Mouse (Mus musculus) embryonic facial prominence, embryonic 14.5 days (tissue): ENCODE data around the gene Usp4. TPM values are rescaled to one million over a fixed set of nuclear protein-coding genes. Genes with fewer than 3 reads are reported as not detected.

Experiments used
- ATAC-seq: fragments of 200-750 bp; cut with Nextera tagmentation; 2 replicates; pipeline ENCODE4 v1.8.0; 2017; ENCODE audit warnings: low read depth, moderate number of reproducible peaks, moderate TSS enrichment
- DNase-seq: peaks from one replicate; pipeline ENCODE4 v3.0.0-alpha.2; 2015; ENCODE audit warnings: low spot score
- H3K27ac ChIP-seq: fragments of 300-500 bp; sonication (generic); replicated peaks from 2 replicates; pipeline ENCODE4 v1.5.1; 2014; ENCODE audit warnings: low read depth, mild to moderate bottlenecking, low read length, moderate library complexity
- H3K27me3 ChIP-seq: fragments of 300-500 bp; sonication (generic); replicated peaks from 2 replicates; pipeline ENCODE4 v1.6.1; 2014; ENCODE audit warnings: low read length; ENCODE audit not compliant: control insufficient read depth, insufficient read depth
- H3K36me3 ChIP-seq: fragments of 300-500 bp; sonication (generic); 2 replicates; pipeline ENCODE4 v1.6.1; 2014; ENCODE audit warnings: low read length, mixed read lengths; ENCODE audit not compliant: control insufficient read depth, insufficient read depth
- H3K4me1 ChIP-seq: fragments of 300-500 bp; sonication (generic); 2 replicates; pipeline ENCODE4 v1.6.1; 2014; ENCODE audit warnings: antibody characterized with exemption, low read length; ENCODE audit not compliant: control insufficient read depth, insufficient read depth
- H3K4me2 ChIP-seq: fragments of 300-500 bp; sonication (generic); 2 replicates; pipeline ENCODE4 v1.6.1; 2014; ENCODE audit warnings: low read depth, mild to moderate bottlenecking, low read length, moderate library complexity, mixed read lengths
- H3K4me3 ChIP-seq: fragments of 300-500 bp; sonication (generic); 2 replicates; pipeline ENCODE4 v1.5.1; 2014; ENCODE audit warnings: low read depth, mild to moderate bottlenecking, low read length
- H3K9ac ChIP-seq: fragments of 300-500 bp; sonication (generic); 2 replicates; pipeline ENCODE4 v1.6.1; 2014; ENCODE audit warnings: low read depth, mild to moderate bottlenecking, low read length, moderate library complexity, mixed read lengths
- H3K9me3 ChIP-seq: fragments of 300-500 bp; sonication (generic); 2 replicates; pipeline ENCODE4 v1.6.1; 2016; ENCODE audit warnings: low read length; ENCODE audit not compliant: control insufficient read depth
- WGBS: fragments of 180-500 bp; shearing (Covaris S2); extraction: QIAGEN DNeasy Blood & Tissue Kit; methylation state at CpG from one replicate; pipeline ENCODE4 v1.1.7; 2014; 5-methylcytosine and 5-hydroxymethylcytosine counted together
- polyA plus RNA-seq: library from polyadenylated mRNA; unstranded; fragments of >200 nt; fragmentation: Nextera tagmentation; extraction: Ambion mirVana; gene quantifications from 2 replicates; pipeline ENCODE4 v1.2.1, GENCODE M21; 2014

The Usp4 gene
- polyA plus RNA-seq, 1 experiment from 2014 or later: 88.9 TPM

- ATAC-seq: no peak
- no peaks in the 10 kb centered on the region for H3K27me3 ChIP-seq
- 8% methylated on average over 14 of the region's 14 CpGs for WGBS
- H3K4me2 ChIP-seq: peak overlapping the region; percentile 84
- H3K9me3 ChIP-seq: no peaks in the 10 kb centered on the region
- H3K4me1 ChIP-seq: peaks cover 8% of the 10 kb centered on the region; the same call in 1 of the 2 replicates
- H3K27ac ChIP-seq: peak overlapping the region; percentile 92
- H3K4me3 ChIP-seq: peak overlapping the region; percentile 92
- H3K36me3 ChIP-seq: peaks cover 36% of the 10 kb centered on the region
- peak overlapping the region; percentile 80 for H3K9ac ChIP-seq
- no peak for DNase-seq
Observed at GRCm38 (mm10) chr9:108348290-108348680, 632 bp downstream of the Usp4 start.

DNA sequence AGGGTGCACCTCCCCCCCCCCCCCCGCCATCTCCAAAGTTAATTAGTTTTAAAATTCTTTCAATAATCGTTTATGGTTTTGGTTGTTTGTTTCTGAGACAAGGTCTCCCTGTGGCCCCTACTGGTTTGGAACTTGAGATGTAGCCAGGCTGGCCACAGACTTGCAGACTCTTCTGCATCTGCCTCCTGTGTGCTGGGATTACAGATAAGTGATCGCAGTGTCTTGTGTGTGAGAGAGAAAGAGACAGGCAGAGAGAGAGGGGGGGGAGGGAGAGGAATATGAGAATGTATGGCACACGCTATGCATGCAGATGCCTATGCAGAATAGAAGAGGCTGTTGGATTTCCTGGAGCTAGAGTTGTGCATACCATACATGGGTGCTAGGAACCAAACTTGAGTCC is 2.1 kb downstream of the Usp4 start:
- no peak overlapping the region for H3K4me3 ChIP-seq
- ATAC-seq: no peak
- no peak overlapping the region for H3K9ac ChIP-seq
- H3K4me1 ChIP-seq: peaks cover 8% of the 10 kb centered on the region; the same call in 1 of the 2 replicates
- H3K27me3 ChIP-seq: no peaks in the 10 kb centered on the region
- H3K9me3 ChIP-seq: no peaks in the 10 kb centered on the region
- no peak overlapping the region for H3K27ac ChIP-seq
- peaks cover 49% of the 10 kb centered on the region for H3K36me3 ChIP-seq
- DNase-seq: no peak
- 81% methylated on average over 4 of the region's 4 CpGs for WGBS
- no peak overlapping the region for H3K4me2 ChIP-seq

GRCm38 (mm10) chr9:108378234-108378633 is 30.6 kb downstream of the Usp4 start:
- Histone ChIP-seq H3K36me3 (peaks cover 96% of the 10 kb centered on the region), H3K4me2 (no peak overlapping the region), H3K4me3 (no peak overlapping the region), H3K9me3 (no peaks in the 10 kb centered on the region), H3K9ac (no peak overlapping the region), H3K27me3 (no peaks in the 10 kb centered on the region), H3K4me1 (no peaks in the 10 kb centered on the region), H3K27ac (no peak overlapping the region)
- whole genome bisulfite sequencing: 93% methylated on average over 9 of the region's 9 CpGs
- ATAC-seq: no peak
- DNase-seq: no peak

DNA sequence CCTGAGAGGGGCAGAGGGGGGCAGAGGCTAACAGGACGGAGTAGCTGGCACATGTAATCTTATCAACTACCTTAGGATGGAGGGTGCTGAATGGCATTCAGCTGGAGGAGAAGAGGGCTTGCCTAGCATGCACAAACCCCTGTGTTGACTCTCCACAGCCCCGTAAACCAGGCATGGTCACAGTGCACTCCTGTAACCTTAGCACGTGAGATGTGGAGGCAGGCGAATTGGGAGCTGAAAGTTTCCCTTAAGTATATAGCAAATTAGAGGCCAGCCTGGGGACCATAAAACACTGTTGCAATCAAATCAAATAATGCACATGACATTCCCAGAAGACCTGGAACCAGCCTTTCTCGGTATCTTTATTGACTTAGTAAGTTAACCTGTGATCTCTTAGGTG is 31.1 kb downstream of the Usp4 start:
- H3K27me3 ChIP-seq: no peaks in the 10 kb centered on the region
- no peak overlapping the region for H3K4me2 ChIP-seq
- ATAC-seq: no peak
- peaks cover 96% of the 10 kb centered on the region for H3K36me3 ChIP-seq
- DNase-seq: no peak
- H3K4me3 ChIP-seq: no peak overlapping the region
- no peaks in the 10 kb centered on the region for H3K4me1 ChIP-seq
- WGBS: 88% methylated on average over 5 of the region's 5 CpGs
- H3K9ac ChIP-seq: no peak overlapping the region
- H3K9me3 ChIP-seq: no peaks in the 10 kb centered on the region
- no peak overlapping the region for H3K27ac ChIP-seq

DNA sequence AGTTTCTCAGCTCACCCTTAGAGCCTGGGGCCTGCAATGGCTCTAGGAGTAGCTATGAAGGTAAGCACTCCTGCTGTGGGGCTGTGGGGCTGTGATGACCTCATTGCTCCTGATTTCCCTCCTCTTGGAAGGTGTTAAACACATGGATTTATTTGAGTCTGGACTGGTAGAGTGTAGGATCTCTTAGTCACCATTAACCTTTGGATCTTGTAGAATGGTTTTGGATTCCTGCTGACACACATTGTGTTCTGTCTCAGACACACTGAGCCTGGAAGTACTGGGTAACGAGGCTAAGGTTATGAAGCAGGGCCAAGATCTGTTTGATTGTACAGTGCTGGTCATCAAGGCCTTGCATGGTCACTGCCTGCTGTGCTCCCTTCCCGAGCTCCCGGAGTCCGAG is 31.6 kb downstream of the Usp4 start:
- H3K4me1 ChIP-seq: no peaks in the 10 kb centered on the region
- H3K36me3 ChIP-seq: peaks cover 96% of the 10 kb centered on the region
- H3K27ac ChIP-seq: no peak overlapping the region
- no peaks in the 10 kb centered on the region for H3K27me3 ChIP-seq
- H3K9me3 ChIP-seq: no peaks in the 10 kb centered on the region
- ATAC-seq: no peak
- DNase-seq: no peak
- H3K4me3 ChIP-seq: no peak overlapping the region
- 93% methylated on average over 4 of the region's 4 CpGs for WGBS
- H3K9ac ChIP-seq: no peak overlapping the region
- no peak overlapping the region for H3K4me2 ChIP-seq

DNA sequence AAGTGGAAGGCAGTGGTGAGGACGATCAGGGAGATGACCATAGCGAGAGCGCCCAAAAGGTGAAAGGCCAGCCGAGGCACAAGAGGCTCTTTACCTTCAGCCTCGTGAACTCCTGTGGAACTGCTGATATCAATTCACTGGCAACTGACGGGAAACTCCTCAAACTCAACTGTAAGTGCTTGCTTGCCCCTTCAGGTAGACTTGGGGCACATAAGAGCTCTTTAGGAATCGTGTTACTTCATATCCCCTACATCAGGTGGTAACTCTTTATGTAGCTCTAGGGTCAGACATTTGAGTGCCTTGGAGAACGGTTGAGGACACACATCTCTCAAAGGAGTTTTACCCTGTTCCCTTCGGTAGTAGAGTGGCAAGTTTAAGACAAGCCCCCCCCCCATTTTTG is 33.7 kb downstream of the Usp4 start:
- 92% methylated on average over 9 of the region's 9 CpGs for WGBS

DNA sequence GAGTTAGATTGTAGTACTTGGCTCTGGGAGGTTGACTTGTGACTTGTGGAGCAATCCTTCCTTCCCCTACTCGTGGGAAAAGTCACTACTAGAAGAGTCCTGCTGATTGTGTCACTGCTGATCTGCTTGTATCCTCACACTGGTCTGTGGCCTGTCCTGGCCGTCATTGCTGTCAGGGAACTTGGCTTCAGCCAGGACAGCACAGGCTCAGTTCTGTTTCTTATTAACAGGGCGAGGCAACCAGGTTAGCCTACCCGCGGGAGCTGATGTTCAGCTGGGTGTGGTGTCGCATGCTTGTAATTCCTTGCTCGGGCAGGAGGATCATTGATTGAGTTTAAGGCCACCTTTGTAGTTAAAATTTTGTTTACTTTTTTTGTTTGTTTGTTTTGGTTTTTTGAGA is 37.4 kb downstream of the Usp4 start:
- no peaks in the 10 kb centered on the region for H3K9me3 ChIP-seq
- ATAC-seq: no peak
- H3K27ac ChIP-seq: no peak overlapping the region
- no peaks in the 10 kb centered on the region for H3K4me1 ChIP-seq
- peaks cover 95% of the 10 kb centered on the region for H3K36me3 ChIP-seq
- H3K4me2 ChIP-seq: no peak overlapping the region
- WGBS: 58% methylated on average over 7 of the region's 7 CpGs
- no peak overlapping the region for H3K9ac ChIP-seq
- no peak for DNase-seq
- H3K4me3 ChIP-seq: no peak overlapping the region
- H3K27me3 ChIP-seq: no peaks in the 10 kb centered on the region

More for the DNA sequence above, 33.7 kb downstream of the Usp4 start:
- Histone ChIP-seq H3K27me3 (no peaks in the 10 kb centered on the region), H3K4me3 (no peak overlapping the region), H3K4me2 (no peak overlapping the region), H3K27ac (no peak overlapping the region), H3K9me3 (no peaks in the 10 kb centered on the region), H3K9ac (no peak overlapping the region), H3K36me3 (peaks cover 96% of the 10 kb centered on the region), H3K4me1 (no peaks in the 10 kb centered on the region)
- no peak for ATAC-seq
- DNase-seq: no peak

- 95% methylated on average over 4 of the region's 4 CpGs for WGBS
- ATAC-seq: no peak
Observed at GRCm38 (mm10) chr9:108386816-108387215, 39.2 kb downstream of the Usp4 start.

GRCm38 (mm10) chr9:108388601-108389000 is 40.9 kb downstream of the Usp4 start:
- Histone ChIP-seq H3K9me3 (no peaks in the 10 kb centered on the region), H3K4me2 (no peak overlapping the region), H3K27me3 (no peaks in the 10 kb centered on the region), H3K4me3 (no peak overlapping the region), H3K4me1 (no peaks in the 10 kb centered on the region), H3K36me3 (peaks cover 95% of the 10 kb centered on the region), H3K27ac (no peak overlapping the region), H3K9ac (no peak overlapping the region)
- no peak for DNase-seq
- WGBS: 82% methylated on average over 10 of the region's 10 CpGs
- ATAC-seq: no peak

More at GRCm38 (mm10) chr9:108386816-108387215, 39.2 kb downstream of the Usp4 start:
- no peak for DNase-seq
- Histone ChIP-seq H3K9ac (no peak overlapping the region), H3K4me3 (no peak overlapping the region), H3K27ac (no peak overlapping the region), H3K36me3 (peaks cover 95% of the 10 kb centered on the region), H3K4me2 (no peak overlapping the region), H3K27me3 (no peaks in the 10 kb centered on the region), H3K4me1 (no peaks in the 10 kb centered on the region), H3K9me3 (no peaks in the 10 kb centered on the region)
